Mouse (Mus musculus) T-helper 2 cell (primary cell): Measurements from ENCODE around the gene Ott.
"Not testable (repeated sequence)": the region's sequence is repeated elsewhere in the genome, so short reads cannot be mapped to it uniquely, and the experiment has no call there.

Experiments used
- in situ Hi-C: fragments of 300-600 bp; cut with MboI, MseI; formaldehyde crosslinking; loops from one replicate; pipeline ENCODE4 v1.15.1; 2025; ENCODE audit warnings: high pct_unique_total_duplicates

Ott gene

DNA sequence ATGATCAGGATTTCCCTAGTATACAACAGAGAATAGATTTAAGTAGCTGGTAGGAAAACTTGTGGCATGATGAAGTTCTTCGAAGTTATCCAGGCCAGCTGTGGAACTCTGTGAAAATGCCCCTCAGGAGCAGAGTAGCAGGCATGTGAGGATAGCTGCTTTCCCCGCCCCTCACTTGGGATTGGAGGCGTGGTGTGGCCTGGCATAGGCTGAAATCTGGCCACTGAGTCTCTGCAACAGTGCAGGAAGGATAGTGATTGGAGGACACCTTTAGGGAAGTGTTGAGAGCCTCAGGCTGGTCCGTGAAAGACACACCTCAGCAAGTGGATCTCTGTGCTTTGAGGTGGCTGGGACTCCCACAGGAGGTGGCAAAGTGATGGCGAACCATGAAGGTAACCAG lies at the start of gene Ott:
Gene Ott, plus strand, starts transcription at position 301 of the 400 bp plus-strand sequence.
- in situ Hi-C loops = not testable (repeated sequence)
